Mouse (Mus musculus): Measurements from ENCODE around the gene 6430548M08Rik. TPM values are rescaled to one million over a fixed set of nuclear protein-coding genes. Genes with fewer than 3 reads are reported as not detected.

6430548M08Rik gene
- polyA plus RNA-seq, 1 experiment from 2014 or later: 4.7 TPM

DNA sequence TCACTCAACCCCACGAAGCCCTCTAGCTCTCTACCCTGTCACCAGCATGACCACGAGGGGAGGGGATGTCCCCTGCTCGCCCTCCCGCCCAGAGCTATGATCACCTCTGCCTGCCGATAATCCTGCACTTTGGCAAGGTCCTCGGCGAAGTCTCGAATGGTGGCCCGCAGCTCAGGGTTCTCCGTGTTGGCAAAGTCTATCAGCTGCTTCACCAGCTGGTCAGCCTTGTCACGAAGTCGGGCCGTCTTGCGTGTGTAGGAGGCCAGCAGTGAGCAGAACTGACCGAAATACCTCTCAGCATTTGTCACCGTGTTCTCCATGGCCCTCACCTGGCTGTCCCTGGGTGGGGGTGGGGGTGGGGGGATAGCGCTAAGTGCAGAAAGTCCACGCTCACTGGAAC, 60.7 kb downstream of the 6430548M08Rik start:
- Histone ChIP-seq H3K4me2 (ENCODE audit: low read length) (no peak overlapping the region), H3K27ac (ENCODE audit: low read depth) (no peak overlapping the region), H3K27me3 (replicated peaks; ENCODE audit: control insufficient read depth, insufficient read depth, low read length) (no peaks in the 10 kb centered on the region), H3K36me3 (ENCODE audit: control insufficient read depth, insufficient read depth, low read length) (no peaks in the 10 kb centered on the region), H3K4me3 (ENCODE audit: low read depth, low read length) (no peak overlapping the region), H3K9me3 (ENCODE audit: control insufficient read depth, low read length) (no peaks in the 10 kb centered on the region), H3K4me1 (replicated peaks; ENCODE audit: control insufficient read depth, insufficient read depth, low read length) (peaks cover 24% of the 10 kb centered on the region), H3K9ac (ENCODE audit: low read length) (no peak overlapping the region)
- WGBS: 58% methylated on average over 18 of the region's 18 CpGs
- DNase-seq (ENCODE audit: low spot score) (no peak), ATAC-seq (replicated peaks; ENCODE audit: low FRiP score, low TSS enrichment, low read depth) (no peak)

GRCm38 (mm10) chr8:120176605-120177004, 62.7 kb downstream of the 6430548M08Rik start:
- Histone ChIP-seq H3K9ac (ENCODE audit: low read length) (no peak overlapping the region), H3K4me2 (ENCODE audit: low read length) (no peak overlapping the region), H3K27me3 (replicated peaks; ENCODE audit: control insufficient read depth, insufficient read depth, low read length) (no peaks in the 10 kb centered on the region), H3K4me3 (ENCODE audit: low read depth, low read length) (no peak overlapping the region), H3K27ac (ENCODE audit: low read depth) (peak overlapping the region; percentile 79), H3K9me3 (ENCODE audit: control insufficient read depth, low read length) (no peaks in the 10 kb centered on the region), H3K4me1 (replicated peaks; ENCODE audit: control insufficient read depth, insufficient read depth, low read length) (peaks cover 31% of the 10 kb centered on the region), H3K36me3 (ENCODE audit: control insufficient read depth, insufficient read depth, low read length) (no peaks in the 10 kb centered on the region)
- ATAC-seq (replicated peaks; ENCODE audit: low FRiP score, low TSS enrichment, low read depth) (no peak), DNase-seq (ENCODE audit: low spot score) (no peak)
- WGBS: 40% methylated on average over 4 of the region's 4 CpGs

- 1% methylated on average over 22 of the region's 26 CpGs for WGBS
- H3K9me3 ChIP-seq (ENCODE audit: control insufficient read depth, low read length): no peaks in the 10 kb centered on the region
- peak; percentile 86 for DNase-seq (ENCODE audit: low spot score)
- H3K4me1 ChIP-seq (replicated peaks; ENCODE audit: control insufficient read depth, insufficient read depth, low read length): peaks cover 31% of the 10 kb centered on the region
- no peak within 1 kb of the TSS for H3K4me3 ChIP-seq (ENCODE audit: low read depth, low read length)
- peak within 1 kb of the TSS; percentile 79 for H3K27ac ChIP-seq (ENCODE audit: low read depth)
- ATAC-seq (replicated peaks; ENCODE audit: low FRiP score, low TSS enrichment, low read depth): peak; percentile 86
- H3K36me3 ChIP-seq (ENCODE audit: control insufficient read depth, insufficient read depth, low read length): no peaks in the 10 kb centered on the region
- H3K27me3 ChIP-seq (replicated peaks; ENCODE audit: control insufficient read depth, insufficient read depth, low read length): no peaks in the 10 kb centered on the region
- H3K9ac ChIP-seq (ENCODE audit: low read length): no peak within 1 kb of the TSS
- H3K4me2 ChIP-seq (ENCODE audit: low read length): peak within 1 kb of the TSS; percentile 36
These were observed 63.6 kb downstream of the 6430548M08Rik start, which contains the start of gene Fam92b for GRCm38 (mm10) chr8:120177318-120178123. TSS of gene Fam92b (minus strand) at chr8:120177466.

GRCm38 (mm10) chr8:120178124-120178514, 64.2 kb downstream of the 6430548M08Rik start:
- DNase-seq (ENCODE audit: low spot score) (no peak), ATAC-seq (replicated peaks; ENCODE audit: low FRiP score, low TSS enrichment, low read depth) (no peak)
- Histone ChIP-seq H3K4me2 (ENCODE audit: low read length) (peak overlapping the region; percentile 36), H3K9me3 (ENCODE audit: control insufficient read depth, low read length) (no peaks in the 10 kb centered on the region), H3K27me3 (replicated peaks; ENCODE audit: control insufficient read depth, insufficient read depth, low read length) (no peaks in the 10 kb centered on the region), H3K4me3 (ENCODE audit: low read depth, low read length) (no peak overlapping the region), H3K9ac (ENCODE audit: low read length) (no peak overlapping the region), H3K36me3 (ENCODE audit: control insufficient read depth, insufficient read depth, low read length) (no peaks in the 10 kb centered on the region), H3K27ac (ENCODE audit: low read depth) (peak overlapping the region; percentile 79), H3K4me1 (replicated peaks; ENCODE audit: control insufficient read depth, insufficient read depth, low read length) (peaks cover 31% of the 10 kb centered on the region)
- whole genome bisulfite sequencing: 12% methylated on average over 10 of the region's 10 CpGs

DNA sequence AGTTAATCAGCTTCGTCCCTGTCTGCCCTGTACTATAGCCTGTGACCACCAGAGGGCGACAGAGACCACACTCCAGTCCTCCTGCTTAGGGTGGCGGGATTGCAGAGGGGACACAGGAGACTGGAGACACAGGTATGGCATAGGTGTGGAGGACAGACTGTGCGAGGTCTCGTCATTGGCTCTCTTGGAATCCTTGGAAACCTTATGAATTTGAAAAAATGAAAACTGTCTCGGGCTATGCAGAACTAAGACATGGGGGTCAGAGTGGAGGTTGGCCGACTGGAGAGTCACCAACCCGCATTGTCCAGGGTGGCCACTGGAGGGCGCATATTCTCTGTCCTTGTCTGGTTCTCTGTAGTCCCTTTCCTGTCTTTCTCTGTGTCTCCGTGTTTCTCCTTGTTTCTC, 65.1 kb downstream of the 6430548M08Rik start:
- 2% methylated on average over 10 of the region's 10 CpGs for WGBS
- ATAC-seq (replicated peaks; ENCODE audit: low FRiP score, low TSS enrichment, low read depth): peak; percentile 57

DNA sequence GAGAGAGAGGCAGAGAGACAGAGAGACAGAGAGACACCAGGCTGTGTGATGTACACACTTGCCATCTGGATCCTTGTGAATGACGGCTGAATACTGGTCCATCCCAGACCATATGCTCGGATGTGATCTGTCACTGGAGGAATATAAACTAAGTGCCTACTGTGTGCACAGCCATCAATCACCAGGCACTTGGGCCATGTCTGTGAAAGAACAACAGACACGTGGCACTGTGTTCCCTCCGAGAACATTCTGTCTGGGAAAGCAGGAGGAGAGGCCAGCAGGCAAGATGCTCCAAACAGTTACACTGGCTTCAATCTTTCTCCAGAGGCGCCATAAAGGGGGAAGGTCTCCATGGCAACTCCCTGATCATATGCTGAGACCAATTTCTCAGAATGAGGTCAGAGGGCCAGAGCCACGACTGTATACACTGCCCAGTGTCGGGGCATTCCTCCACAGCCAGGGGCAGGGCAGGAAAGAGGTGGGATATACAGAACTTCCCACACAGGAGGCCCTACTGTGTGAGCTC, 66.6 kb downstream of the 6430548M08Rik start:
- H3K36me3 ChIP-seq (ENCODE audit: control insufficient read depth, insufficient read depth, low read length): no peaks in the 10 kb centered on the region
- 31% methylated on average over 7 of the region's 7 CpGs for WGBS
- DNase-seq (ENCODE audit: low spot score) (no peak), ATAC-seq (replicated peaks; ENCODE audit: low FRiP score, low TSS enrichment, low read depth) (no peak)
- no peak overlapping the region for H3K27ac ChIP-seq (ENCODE audit: low read depth)
- H3K4me2 ChIP-seq (ENCODE audit: low read length): no peak overlapping the region
- H3K4me3 ChIP-seq (ENCODE audit: low read depth, low read length): no peak overlapping the region
- no peaks in the 10 kb centered on the region for H3K9me3 ChIP-seq (ENCODE audit: control insufficient read depth, low read length)
- no peak overlapping the region for H3K9ac ChIP-seq (ENCODE audit: low read length)
- peaks cover 47% of the 10 kb centered on the region for H3K4me1 ChIP-seq (replicated peaks; ENCODE audit: control insufficient read depth, insufficient read depth, low read length)
- no peaks in the 10 kb centered on the region for H3K27me3 ChIP-seq (replicated peaks; ENCODE audit: control insufficient read depth, insufficient read depth, low read length)

More for the DNA sequence above, 65.1 kb downstream of the 6430548M08Rik start:
- H3K9me3 ChIP-seq (ENCODE audit: control insufficient read depth, low read length): no peaks in the 10 kb centered on the region
- peak overlapping the region; percentile 48 for H3K4me2 ChIP-seq (ENCODE audit: low read length)
- no peak overlapping the region for H3K9ac ChIP-seq (ENCODE audit: low read length)
- peak; percentile 100 for DNase-seq (ENCODE audit: low spot score)
- H3K4me1 ChIP-seq (replicated peaks; ENCODE audit: control insufficient read depth, insufficient read depth, low read length): peaks cover 33% of the 10 kb centered on the region
- H3K27ac ChIP-seq (ENCODE audit: low read depth): no peak overlapping the region
- no peaks in the 10 kb centered on the region for H3K27me3 ChIP-seq (replicated peaks; ENCODE audit: control insufficient read depth, insufficient read depth, low read length)
- H3K36me3 ChIP-seq (ENCODE audit: control insufficient read depth, insufficient read depth, low read length): no peaks in the 10 kb centered on the region
- H3K4me3 ChIP-seq (ENCODE audit: low read depth, low read length): peak overlapping the region; percentile 20; the same call in 1 of the 2 replicates

GRCm38 (mm10) chr8:120181274-120181673, 67.3 kb downstream of the 6430548M08Rik start:
- H3K27ac ChIP-seq (ENCODE audit: low read depth): no peak overlapping the region
- no peaks in the 10 kb centered on the region for H3K36me3 ChIP-seq (ENCODE audit: control insufficient read depth, insufficient read depth, low read length)

DNA sequence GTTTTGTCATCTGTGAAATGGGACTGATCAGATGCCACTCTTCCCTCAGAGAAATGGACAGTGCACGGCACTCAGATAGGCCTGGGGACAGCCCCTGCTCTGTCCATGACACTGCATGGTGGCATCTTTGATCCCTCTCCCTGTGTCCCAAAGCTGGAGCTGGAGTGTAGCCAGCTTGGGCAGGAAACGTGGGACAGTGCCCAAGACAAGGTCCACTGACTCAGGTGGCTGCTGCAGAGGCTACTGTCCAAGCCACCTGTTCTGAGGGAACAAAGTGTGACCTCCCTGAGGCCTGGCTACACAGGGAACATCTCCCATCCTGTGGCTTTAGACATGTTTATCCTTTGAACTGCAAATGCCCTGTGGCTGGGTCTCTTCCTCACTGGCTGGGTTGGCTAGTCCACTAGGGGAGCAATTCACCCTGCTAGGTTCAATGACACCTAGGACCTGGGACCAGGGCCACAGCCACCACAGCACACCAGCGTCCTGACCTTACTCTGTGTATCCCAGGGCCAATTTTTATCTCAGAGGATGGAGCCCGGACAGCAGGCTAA, 68.0 kb downstream of the 6430548M08Rik start:
- Histone ChIP-seq H3K4me3 (ENCODE audit: low read depth, low read length) (no peak overlapping the region), H3K36me3 (ENCODE audit: control insufficient read depth, insufficient read depth, low read length) (no peaks in the 10 kb centered on the region), H3K9me3 (ENCODE audit: control insufficient read depth, low read length) (no peaks in the 10 kb centered on the region), H3K9ac (ENCODE audit: low read length) (no peak overlapping the region), H3K27me3 (replicated peaks; ENCODE audit: control insufficient read depth, insufficient read depth, low read length) (no peaks in the 10 kb centered on the region), H3K27ac (ENCODE audit: low read depth) (no peak overlapping the region), H3K4me2 (ENCODE audit: low read length) (no peak overlapping the region), H3K4me1 (replicated peaks; ENCODE audit: control insufficient read depth, insufficient read depth, low read length) (peaks cover 55% of the 10 kb centered on the region)
- DNase-seq (ENCODE audit: low spot score) (no peak), ATAC-seq (replicated peaks; ENCODE audit: low FRiP score, low TSS enrichment, low read depth) (no peak)
- 83% methylated on average over 4 of the region's 4 CpGs for WGBS

More at GRCm38 (mm10) chr8:120181274-120181673, 67.3 kb downstream of the 6430548M08Rik start:
- no peak overlapping the region for H3K9ac ChIP-seq (ENCODE audit: low read length)
- no peaks in the 10 kb centered on the region for H3K27me3 ChIP-seq (replicated peaks; ENCODE audit: control insufficient read depth, insufficient read depth, low read length)
- H3K9me3 ChIP-seq (ENCODE audit: control insufficient read depth, low read length): no peaks in the 10 kb centered on the region
- ATAC-seq (replicated peaks; ENCODE audit: low FRiP score, low TSS enrichment, low read depth) (no peak), DNase-seq (ENCODE audit: low spot score) (no peak)
- WGBS: 76% methylated on average over 5 of the region's 5 CpGs
- no peak overlapping the region for H3K4me3 ChIP-seq (ENCODE audit: low read depth, low read length)
- peaks cover 55% of the 10 kb centered on the region for H3K4me1 ChIP-seq (replicated peaks; ENCODE audit: control insufficient read depth, insufficient read depth, low read length)
- H3K4me2 ChIP-seq (ENCODE audit: low read length): no peak overlapping the region
